Mouse (Mus musculus) adrenal gland, postnatal 14 days (tissue): ENCODE results near the gene Atpaf2. TPM values are rescaled to one million over a fixed set of nuclear protein-coding genes. Genes with fewer than 3 reads are reported as not detected.

Experiments used
- DNase-seq: peaks from one replicate; pipeline ENCODE4 v3.0.0; 2021; ENCODE audit warnings: mixed read lengths
- total RNA-seq: library from RNA; stranded (reverse); gene quantifications from 2 replicates; pipeline ENCODE4 v1.2.3, GENCODE M21; 2021

Gene Atpaf2
- total RNA-seq, 1 experiment from 2014 or later: 111 TPM

DNA sequence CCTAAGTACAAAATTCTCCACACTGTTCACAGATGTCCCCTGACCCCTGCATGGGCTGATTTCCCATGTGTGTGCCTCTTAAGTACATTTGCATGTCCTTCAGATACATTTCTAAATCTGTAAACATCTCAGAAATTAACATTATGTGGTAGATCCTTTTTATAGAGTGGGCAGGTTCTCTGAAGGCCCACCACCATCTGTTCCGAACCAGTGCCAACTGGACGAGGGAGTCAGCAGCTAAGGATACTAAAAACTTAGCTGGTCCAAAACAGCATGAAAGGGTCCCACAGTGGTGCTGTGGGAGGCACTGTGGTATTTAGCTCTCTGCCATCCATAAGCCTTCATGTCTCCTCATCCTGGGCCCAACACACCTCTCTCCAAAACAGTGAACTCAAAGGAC lies 21.1 kb downstream of the Atpaf2 start:
- no peak for DNase-seq

DNA sequence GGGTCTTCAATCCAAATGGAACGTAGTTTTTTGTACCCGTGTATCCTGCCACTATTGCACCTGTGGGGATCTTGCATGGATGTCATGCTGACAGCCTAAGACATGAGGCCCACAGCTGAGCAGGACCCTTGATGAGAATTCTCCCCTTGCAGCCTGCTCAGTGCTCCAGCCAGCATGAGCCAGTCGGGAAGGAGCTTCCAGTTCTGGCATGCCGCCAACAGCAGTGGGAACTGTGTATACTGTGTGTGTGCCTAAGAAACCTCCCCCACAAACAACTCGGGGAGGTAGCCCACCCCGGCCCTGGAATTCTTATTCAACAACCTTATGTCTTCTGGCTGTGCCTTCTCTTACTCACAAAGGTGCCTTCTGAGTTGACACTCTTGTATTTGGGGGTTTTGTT lies 21.7 kb downstream of the Atpaf2 start:
- peak; percentile 15 for DNase-seq

DNA sequence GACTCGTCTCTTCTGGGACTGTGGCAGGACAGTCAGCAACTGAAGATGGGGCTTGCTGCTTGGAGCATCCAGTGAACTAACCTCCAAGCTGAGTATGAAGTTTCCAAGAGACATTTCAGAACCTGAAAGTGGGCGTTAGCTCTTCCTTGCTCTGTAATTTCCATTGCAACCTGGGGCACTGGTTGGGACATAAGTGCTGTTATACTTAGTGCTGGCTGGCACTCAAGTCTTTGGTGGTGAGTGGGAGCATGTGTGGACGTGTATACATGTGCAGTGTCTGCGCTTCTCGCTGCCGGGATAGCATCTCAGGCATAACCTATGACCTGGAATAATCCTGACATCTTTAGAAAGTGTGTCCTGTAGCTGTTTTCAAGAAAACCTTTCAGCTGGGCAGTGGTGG lies 26.9 kb downstream of the Atpaf2 start:
- DNase-seq: no peak

DNA sequence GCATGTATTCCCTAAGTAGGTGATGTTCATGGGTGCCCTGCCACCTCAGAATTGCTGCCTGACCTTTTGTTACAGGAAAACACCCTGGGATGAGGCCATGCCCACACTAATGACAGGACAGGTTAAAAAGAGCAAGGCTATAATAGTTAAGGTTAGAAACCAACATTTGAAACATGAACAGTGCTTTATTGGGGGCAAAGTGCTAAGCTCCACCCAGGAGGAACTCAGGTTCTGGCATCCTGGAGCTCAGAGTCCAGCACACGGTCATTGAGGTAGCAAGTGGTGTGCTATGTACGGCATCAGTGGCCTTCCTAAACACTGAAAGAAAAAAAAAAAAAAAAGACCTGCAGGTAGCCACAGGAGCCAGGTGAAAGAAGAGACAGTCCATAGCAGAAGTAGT lies 30.3 kb downstream of the Atpaf2 start:
- DNase-seq: no peak

DNA sequence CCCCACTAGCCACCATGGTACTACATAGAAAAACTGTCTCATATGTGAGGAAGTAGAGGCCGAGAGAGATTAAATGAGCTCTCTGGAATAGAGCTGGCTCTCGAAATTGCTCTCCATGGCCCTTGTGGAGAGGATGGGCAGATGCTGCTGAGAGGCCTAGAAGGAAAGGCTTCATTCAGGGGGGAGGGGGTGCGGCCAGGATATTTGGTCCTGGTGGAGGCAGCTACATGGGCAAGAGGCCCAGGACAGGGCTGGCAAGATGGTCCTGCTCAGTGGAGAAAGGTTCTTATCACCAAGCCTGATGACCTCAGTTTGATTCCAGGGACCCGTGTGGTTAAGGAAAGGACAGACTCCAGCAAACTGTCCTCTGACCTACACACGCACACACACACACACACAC lies 32.3 kb downstream of the Atpaf2 start:
- no peak for DNase-seq

DNA sequence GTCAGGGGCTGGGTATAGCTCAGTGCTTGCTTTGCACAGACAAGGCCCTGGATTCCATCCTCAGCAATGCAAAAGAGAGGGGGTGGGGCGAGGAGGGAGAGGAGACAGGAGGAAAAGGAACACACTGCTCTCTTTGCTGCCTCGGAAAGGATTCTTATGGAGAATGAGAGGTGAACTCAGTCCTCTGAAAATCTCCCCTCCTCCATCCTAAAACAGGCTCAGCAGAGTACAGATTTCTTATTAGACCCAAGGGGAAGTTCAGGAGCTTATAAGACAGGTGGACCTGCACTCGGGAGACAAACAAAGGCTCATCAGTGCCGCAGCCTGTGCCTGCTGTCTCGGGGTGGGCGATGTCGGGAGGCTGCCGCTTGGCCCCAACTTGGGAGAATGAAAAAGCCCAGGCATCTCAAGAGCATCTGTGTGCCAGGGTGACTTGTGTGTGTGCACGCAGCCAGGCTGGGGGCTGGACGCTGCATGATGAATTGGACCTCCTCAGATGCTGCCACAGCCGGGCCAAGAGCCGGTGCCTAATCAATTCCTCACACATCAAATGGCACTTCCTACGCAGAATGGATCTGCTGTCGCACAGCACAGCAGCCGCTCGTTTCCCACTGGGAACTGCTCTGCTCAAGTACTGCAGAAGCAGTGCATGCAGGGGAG lies 33.4 kb downstream of the Atpaf2 start:
- DNase-seq: no peak

DNA sequence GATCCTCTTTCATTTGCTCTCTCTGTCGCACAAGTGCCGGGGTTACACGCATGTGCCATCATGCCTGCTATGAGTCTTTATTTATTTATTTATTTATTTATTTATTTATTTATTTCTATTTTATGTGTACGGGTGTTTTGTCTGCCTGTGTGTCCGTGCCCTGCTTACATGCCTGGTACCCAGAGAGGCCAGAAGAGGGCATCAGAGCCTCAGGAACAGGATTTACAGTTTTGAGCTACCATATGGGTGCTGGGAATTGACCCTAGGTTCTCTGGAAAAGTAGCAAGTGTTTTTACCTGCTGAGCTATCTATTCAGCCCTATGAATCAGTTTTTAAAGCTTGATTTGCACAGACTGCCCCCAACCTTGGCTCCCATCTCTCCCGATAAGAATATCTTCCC lies 34.7 kb downstream of the Atpaf2 start:
- no peak for DNase-seq

DNA sequence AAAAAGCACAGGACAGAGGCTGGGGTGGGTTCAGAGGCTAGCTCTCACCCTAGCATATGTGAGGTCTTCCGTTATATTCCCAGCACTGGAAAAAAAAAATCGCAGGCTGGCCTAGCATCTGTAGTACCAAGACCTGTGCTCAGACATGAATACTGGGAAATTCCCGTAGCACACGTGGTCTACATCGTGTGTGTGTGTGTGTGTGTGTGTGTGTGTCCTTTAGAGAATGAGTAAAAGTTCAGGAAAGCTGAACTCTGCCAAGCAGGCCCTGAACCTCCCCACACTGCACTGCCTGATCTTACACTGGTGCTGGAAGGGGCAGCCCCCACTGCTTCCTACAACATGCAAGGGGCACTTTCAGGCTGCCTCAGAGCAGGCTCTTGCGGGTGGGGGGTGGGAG lies 43.8 kb downstream of the Atpaf2 start:
- no peak for DNase-seq

DNA sequence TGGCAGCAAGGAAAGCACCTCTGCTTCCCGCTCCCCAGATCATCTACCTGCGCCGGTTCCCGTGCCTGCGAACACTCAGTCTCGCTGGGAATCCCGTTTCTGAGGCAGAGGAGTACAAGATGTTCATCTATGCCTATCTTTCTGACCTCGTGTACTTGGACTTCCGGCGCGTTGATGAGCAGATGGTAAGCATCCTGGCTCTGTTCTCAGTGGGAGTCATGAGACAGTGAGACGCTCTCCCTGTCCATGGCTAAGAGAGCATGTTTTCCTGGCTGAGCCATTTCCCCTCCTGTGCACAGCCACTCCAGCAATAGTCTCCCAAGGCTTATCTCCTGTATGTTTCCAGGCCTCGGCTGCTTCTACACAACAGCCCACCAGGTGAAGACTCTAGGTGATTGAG lies 47.8 kb downstream of the Atpaf2 start:
- no peak for DNase-seq

DNA sequence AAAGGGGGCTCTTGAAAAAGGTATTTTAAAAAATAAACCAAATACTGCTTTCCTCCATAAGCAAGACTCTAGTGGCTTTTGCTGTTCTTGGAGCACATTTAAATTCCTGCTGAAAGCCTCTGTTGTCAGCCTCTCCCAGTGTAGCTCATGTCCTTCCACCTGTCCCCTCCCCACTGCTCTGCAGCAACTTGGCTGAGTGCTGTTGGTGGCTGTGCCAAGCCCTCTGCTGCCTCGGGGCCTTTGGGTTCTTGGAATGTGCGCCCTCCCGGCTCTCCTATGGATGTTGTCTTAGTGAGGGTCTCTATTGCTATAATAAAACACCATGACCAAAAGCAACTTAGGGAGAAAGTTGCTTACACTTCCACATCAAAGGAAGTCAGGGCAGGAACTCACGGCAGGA lies 48.8 kb downstream of the Atpaf2 start:
- DNase-seq: no peak

DNA sequence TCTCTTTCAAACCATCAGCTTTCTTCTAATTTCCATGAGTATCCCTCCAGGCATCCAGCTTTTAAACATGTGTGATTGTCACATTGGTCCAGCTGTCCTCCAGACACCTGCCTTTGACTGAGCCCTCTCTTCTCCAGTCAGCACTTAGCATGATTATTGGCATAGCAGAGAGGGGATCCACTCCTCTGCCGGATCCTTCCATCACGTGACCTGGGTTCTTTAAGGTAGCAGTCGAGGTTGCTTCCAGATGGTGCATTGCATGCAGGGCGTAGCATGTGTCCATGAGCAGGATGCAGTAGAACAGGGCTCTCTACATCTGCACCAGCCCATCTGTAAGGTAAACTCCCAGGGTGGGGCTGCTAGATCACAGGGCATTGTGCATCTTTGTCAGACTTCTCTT lies 49.3 kb downstream of the Atpaf2 start:
- no peak for DNase-seq

DNA sequence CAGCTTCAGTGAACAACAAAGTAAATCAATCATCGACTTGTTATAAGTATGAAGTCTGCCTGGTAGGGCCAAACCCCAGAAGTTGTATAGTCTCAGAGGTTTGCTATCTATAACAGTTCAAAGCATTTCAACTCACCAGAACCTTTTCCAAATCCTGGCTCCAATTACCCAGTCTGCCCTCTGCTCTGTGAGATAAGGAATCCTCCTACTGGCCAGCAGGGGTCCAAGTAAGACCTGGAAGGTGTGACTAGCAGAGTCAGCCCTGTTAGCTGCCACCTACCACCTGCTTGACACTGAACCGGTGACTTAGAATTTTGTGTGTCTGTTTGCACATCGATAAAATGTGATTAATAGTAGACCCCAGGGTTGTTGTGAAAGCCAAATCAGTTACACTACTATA lies 51.0 kb downstream of the Atpaf2 start:
- no peak for DNase-seq

DNA sequence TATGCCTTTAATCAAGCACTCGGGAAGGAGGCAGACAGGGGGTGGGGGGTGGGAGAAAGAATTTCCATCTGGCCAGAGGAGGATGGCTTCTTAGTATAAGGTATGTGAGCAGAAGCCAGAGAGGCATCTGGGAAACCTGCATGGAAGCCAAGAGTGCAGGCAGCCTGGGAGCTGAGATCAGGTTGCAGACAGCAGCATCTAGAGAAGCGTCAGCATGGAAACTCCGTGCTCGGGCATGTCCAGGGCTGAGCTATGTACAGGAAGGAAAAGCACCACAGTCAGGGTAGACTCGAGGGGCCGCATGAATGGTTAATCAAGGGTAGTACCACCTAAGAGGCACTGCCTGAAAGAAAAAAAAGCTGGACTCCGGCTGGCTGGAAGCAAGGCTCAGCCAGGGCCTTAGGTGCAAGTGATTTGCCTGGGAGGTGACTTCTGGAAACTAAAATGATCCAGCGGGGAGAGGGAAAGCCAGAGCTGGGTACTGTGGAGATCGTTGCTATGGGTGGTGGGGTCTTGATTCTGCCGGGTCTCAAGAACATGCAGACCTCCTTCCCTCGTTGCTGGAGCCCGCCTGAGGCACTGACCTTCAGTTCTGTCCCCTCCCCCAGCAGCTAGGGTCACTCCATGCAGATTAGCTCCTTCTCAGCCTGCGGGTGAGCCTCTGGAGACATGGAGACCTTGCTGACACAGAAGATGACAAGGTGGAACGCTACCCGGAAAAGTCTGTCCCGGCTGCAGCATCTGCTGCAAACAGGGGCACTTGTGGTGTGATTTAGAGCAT lies 51.8 kb downstream of the Atpaf2 start:
- no peak for DNase-seq

DNA sequence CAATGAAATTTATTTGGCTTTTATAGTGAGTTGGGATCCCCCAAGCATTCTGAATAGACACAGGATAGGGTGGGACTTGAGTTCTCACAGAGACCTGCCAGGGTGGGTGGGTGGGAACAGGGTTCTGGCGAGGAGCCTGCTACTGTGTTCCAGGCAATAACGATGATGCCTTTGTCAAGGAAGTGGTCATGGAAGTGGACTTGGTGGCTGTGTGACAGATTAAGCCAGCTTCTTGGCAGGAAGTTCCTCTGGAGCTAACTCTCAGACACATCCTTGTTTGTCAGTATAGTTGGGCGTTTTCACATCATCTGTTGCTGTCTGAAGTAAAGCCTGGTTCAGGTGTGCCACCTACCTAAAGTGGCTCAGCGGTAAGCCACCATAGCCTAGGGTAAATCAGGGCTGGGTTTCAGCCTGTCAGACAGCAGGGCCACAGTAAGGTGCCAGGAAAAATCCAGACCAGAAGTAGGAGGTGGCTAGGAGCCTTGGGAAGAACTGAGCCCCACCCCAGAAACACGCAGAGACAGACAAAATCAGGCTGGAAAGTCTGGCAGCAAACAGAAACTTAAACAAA lies 57.5 kb downstream of the Atpaf2 start:
- DNase-seq: no peak

DNA sequence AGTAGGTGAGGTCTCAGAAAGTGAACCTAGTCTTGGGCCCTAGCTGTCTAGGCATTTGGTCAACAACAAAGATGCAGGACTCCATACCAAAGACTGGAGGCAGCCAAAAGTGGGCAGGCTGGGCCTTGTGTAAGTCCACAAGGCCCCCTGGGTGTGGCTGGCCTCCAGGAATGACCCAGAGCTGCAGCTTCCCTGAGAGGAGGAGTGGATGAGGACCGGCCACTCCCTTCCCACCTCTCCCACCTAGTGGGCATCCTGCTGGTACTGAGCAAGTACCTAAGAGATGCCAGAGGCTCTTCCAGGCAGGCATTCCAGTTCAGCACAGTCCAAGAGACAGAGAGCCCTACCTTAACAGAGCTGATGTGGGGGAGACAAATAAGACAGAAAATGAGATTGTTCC lies 58.3 kb downstream of the Atpaf2 start:
- DNase-seq: no peak

DNA sequence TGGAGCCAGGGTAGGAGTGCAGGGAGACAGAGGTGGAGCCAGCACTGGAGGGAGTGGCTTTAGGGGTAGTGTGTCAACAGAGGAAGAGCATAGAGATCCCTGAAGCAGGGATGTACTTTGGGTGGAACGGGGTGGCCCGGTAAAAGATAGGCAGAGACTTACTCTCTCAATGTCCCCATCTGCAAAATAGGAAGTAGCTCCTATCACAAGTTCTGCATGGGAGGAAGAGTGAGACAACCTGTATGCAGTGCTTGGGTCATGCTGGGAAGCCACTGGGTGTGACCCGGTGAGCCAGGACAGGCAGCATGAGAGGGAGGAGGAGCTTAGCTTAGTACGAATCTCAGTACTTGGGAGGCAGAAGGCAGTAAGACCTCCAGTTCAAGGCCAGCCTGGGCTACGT lies 59.1 kb downstream of the Atpaf2 start:
- no peak for DNase-seq

DNA sequence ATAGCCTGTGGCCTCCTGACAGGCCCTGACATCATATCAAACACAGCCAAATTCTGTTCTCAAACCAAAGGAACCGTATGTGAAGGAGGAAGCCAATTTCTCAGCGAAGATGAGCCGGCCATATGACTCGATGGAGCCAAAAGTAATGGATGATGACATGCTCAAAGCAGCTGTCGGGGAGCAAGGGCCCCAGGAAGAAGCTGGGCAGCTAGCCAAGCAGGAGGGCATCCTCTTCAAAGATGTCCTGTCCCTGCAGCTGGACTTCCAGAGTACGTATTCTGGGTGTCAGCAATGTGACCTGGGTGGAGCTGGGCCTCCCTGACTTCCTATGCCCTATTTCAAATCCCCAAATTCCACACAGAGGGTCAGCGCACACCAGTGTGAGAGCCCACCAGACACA lies 59.7 kb downstream of the Atpaf2 start:
- no peak for DNase-seq

DNA sequence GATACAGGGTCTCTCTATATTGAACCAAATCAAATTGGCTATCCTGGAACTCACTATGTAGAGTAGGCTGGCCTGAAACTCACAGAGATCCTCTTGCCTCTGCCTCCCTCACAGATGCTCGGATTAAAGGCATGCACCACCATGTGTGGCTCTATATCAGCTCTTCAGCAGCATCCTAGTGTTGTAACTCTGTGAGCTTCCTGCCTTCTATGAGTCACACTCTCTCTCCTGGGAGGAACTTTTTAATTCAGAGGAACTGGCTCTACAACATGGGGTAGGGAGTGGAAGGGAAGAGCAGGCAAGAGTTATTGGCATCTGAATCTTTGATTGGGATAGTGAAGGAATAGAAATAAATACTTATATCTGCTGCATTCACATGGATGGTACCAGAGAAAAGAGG lies 61.1 kb downstream of the Atpaf2 start:
- no peak for DNase-seq

DNA sequence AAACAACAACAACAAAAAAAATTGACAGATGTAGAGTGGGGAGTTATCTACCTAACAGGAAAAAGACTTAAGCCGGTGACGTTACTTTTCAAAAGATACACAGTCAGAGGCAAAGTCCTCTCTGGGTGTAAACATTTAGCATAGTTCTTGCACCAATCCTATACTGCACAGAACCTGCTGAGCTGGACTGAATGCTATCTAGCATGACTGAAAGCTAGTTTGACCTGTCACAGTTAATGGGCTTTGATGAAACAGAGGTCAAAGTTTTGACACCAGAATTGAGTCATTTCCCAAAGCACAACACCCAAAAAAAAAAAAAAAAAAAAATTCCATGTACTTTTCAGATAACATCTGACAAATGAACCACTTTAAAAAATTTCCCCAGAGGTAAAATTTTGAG lies 62.3 kb downstream of the Atpaf2 start:
- DNase-seq: no peak

DNA sequence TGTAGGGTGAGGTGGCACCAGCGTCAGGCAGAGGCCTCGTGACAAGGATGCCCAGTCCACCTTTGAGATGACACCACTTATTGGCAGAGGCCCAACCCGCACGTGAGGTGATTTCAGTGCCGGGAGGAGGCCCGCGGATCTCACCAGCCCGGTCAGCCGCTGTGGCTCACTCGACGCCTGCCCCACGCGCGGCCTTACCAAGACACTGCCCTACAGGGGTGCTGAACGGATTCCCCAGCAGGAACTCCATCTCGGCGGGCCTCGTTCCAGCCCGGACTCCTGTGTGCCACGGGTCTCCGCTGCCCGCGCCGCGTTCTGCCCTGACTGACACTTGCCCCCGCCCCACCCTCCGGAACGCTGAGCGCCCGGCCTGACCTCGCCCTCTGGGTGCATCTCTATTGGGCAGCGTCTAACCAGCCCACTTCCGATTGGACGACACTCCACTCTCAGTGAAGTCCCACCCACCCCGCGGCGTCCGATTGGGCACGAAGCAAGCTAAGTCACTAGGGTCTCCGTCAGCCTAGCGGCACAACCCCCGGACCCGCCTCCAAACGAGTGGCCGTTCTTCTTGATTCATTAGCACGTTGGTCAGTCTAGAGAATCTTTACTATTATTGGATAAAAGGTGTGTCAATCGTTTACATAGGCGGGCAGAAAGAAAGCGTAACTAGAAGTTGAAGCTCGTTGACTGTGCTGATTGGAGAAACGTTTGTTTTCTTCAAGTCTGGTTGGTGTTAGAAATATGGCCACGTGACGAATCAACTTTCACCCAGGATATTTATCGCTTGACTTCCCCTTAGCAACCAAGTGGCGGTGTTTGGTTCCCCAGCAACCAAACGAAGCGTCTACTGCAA lies 65.5 kb downstream of the Atpaf2 start, which contains the start of the genes Tom1l2 and Drc3:
TSS of gene Tom1l2 (minus strand) at position 347 of the 853 bp plus-strand sequence.
TSS of gene Drc3 (plus strand) at position 771 of the 853 bp plus-strand sequence.
- peak; percentile 100 for DNase-seq

DNA sequence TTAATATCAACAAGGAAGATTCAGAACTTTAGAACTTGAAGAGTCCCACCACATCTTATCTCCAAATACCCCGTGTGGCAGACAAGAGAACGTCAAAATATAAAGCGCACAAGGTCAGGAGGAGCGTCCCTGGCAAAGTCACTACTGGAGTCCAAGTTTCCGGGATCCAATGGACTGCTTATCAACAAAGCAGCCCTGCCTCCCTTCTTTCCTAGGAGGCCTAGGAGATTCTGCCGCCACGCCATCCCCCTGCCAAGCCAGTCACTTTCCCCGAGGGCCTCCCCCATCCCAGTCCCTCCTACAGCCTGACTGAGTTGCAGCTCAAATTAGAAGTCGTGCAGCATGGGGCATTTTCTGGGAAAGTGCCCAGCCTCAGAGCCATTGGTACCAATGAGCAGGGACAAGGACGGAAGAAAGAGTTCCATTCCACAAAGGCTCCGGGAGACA lies 66.3 kb downstream of the Atpaf2 start:
- DNase-seq: peak; percentile 71

DNA sequence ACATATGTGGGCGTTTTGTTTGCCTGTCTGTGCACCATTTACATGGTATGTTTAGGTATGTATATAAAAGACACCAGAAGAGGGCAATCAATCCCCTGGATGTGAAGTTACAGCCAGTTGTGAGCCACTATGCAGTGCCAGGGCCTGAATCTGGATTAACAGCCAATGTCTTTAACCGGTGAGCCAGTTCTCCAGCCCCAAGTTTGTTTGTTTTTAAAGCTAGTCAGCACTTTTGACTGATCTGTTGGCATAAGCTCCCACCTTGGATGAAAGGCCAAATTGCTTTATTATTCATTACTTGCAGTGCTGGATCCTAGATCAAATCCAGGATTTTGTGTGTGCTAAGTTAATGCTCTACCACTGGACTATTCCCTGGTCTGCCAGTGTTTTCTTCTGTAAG lies 66.9 kb downstream of the Atpaf2 start:
- no peak for DNase-seq
